Mouse (Mus musculus) forebrain, embryonic 14.5 days (tissue): ENCODE results near the gene Slc22a20. TPM values are rescaled to one million over a fixed set of nuclear protein-coding genes. Genes with fewer than 3 reads are reported as not detected.

Experiments used
- ATAC-seq: fragments of 200-750 bp; cut with Nextera tagmentation; 2 replicates; pipeline ENCODE4 v1.8.0; 2017; ENCODE audit warnings: mild to moderate bottlenecking, moderate library complexity
- DNase-seq: peaks from one replicate; pipeline ENCODE4 v3.0.0-alpha.2; 2015; ENCODE audit warnings: low spot score
- H3K27ac ChIP-seq: fragments of 300-500 bp; sonication (generic); 2 replicates; pipeline ENCODE4 v1.5.1; 2014; ENCODE audit warnings: low read depth, mild to moderate bottlenecking, control low read depth, low read length, moderate library complexity
- H3K27me3 ChIP-seq: fragments of 300-500 bp; sonication (generic); replicated peaks from 2 replicates; pipeline ENCODE4 v1.6.1; 2014; ENCODE audit warnings: low read length, control low read depth, mixed read lengths; ENCODE audit not compliant: control insufficient read depth, insufficient read depth
- H3K36me3 ChIP-seq: fragments of 300-500 bp; sonication (generic); 2 replicates; pipeline ENCODE4 v1.6.1; 2014; ENCODE audit warnings: low read length, control low read depth; ENCODE audit not compliant: control insufficient read depth, insufficient read depth
- H3K4me1 ChIP-seq: fragments of 300-500 bp; sonication (generic); 2 replicates; pipeline ENCODE4 v1.6.1; 2014; ENCODE audit warnings: antibody characterized with exemption, low read length, control low read depth; ENCODE audit not compliant: control insufficient read depth, insufficient read depth
- H3K4me2 ChIP-seq: fragments of 300-500 bp; sonication (generic); 2 replicates; pipeline ENCODE4 v1.6.1; 2014; ENCODE audit warnings: mild to moderate bottlenecking, control low read depth, low read length
- H3K4me3 ChIP-seq: fragments of 300-500 bp; sonication (generic); 2 replicates; pipeline ENCODE4 v1.5.1; 2014; ENCODE audit warnings: low read depth, low read length, control low read depth
- H3K9ac ChIP-seq: fragments of 300-500 bp; sonication (generic); 2 replicates; pipeline ENCODE4 v1.6.1; 2014; ENCODE audit warnings: mild to moderate bottlenecking, low read length, control low read depth, moderate library complexity
- H3K9me3 ChIP-seq: fragments of 300-500 bp; sonication (generic); replicated peaks from 2 replicates; pipeline ENCODE4 v1.6.1; 2016; ENCODE audit warnings: low read length, control low read depth, mixed read lengths; ENCODE audit not compliant: control insufficient read depth
- whole genome bisulfite sequencing: fragments of 180-500 bp; shearing (Covaris S2); extraction: QIAGEN DNeasy Blood & Tissue Kit; methylation state at CpG from one replicate; pipeline ENCODE4 v1.1.7; 2014; 5-methylcytosine and 5-hydroxymethylcytosine counted together
- polyA plus RNA-seq: library from polyadenylated mRNA; unstranded; fragments of >200 nt; fragmentation: Nextera tagmentation; extraction: Ambion mirVana; gene quantifications from 2 replicates; pipeline ENCODE4 v1.2.1, GENCODE M21; 2014

Slc22a20 gene
- polyA plus RNA-seq: not detected in 2 replicates

- H3K9ac ChIP-seq: no peak within 1 kb of the TSS
- no peak within 1 kb of the TSS for H3K4me3 ChIP-seq
- H3K4me2 ChIP-seq: no peak within 1 kb of the TSS
- DNase-seq (no peak), ATAC-seq (no peak)
- no peaks in the 10 kb centered on the region for H3K36me3 ChIP-seq
- no peaks in the 10 kb centered on the region for H3K9me3 ChIP-seq
- 58% methylated on average over 4 of the region's 4 CpGs for WGBS
- H3K27ac ChIP-seq: no peak within 1 kb of the TSS
- H3K27me3 ChIP-seq: no peaks in the 10 kb centered on the region
- peaks cover 4% of the 10 kb centered on the region; the same call in 1 of the 2 replicates for H3K4me1 ChIP-seq
Measured at GRCm38 (mm10) chr19:5986043-5986442, at the start of gene Slc22a20. TSS of gene Slc22a20 (minus strand) at chr19:5986143.

- Histone ChIP-seq H3K27me3 (no peaks in the 10 kb centered on the region), H3K9me3 (no peaks in the 10 kb centered on the region), H3K9ac (no peak overlapping the region), H3K4me1 (no peaks in the 10 kb centered on the region), H3K4me3 (no peak overlapping the region), H3K36me3 (no peaks in the 10 kb centered on the region), H3K4me2 (no peak overlapping the region), H3K27ac (no peak overlapping the region)
- WGBS: 74% methylated on average over 14 of the region's 14 CpGs
- DNase-seq (no peak), ATAC-seq (no peak)
Measured at GRCm38 (mm10) chr19:6030520-6031280, 44.8 kb upstream of the Slc22a20 start.

- Histone ChIP-seq H3K9me3 (no peaks in the 10 kb centered on the region), H3K4me1 (no peaks in the 10 kb centered on the region), H3K4me2 (no peak overlapping the region), H3K4me3 (no peak overlapping the region), H3K27me3 (no peaks in the 10 kb centered on the region), H3K36me3 (no peaks in the 10 kb centered on the region), H3K27ac (no peak overlapping the region), H3K9ac (no peak overlapping the region)
- DNase-seq (no peak), ATAC-seq (no peak)
- WGBS: 80% methylated on average over 9 of the region's 9 CpGs
Measured at GRCm38 (mm10) chr19:6029426-6029825, 43.5 kb upstream of the Slc22a20 start.

- Histone ChIP-seq H3K4me1 (no peaks in the 10 kb centered on the region), H3K27ac (no peak overlapping the region), H3K27me3 (no peaks in the 10 kb centered on the region), H3K4me2 (no peak overlapping the region), H3K36me3 (no peaks in the 10 kb centered on the region), H3K9ac (no peak overlapping the region), H3K9me3 (no peaks in the 10 kb centered on the region), H3K4me3 (no peak overlapping the region)
- ATAC-seq: no peak
- WGBS: 91% methylated on average over 6 of the region's 6 CpGs
- DNase-seq: no peak
Measured at GRCm38 (mm10) chr19:6028991-6029390, 43.0 kb upstream of the Slc22a20 start.

GRCm38 (mm10) chr19:6023930-6024329 lies 38.0 kb upstream of the Slc22a20 start:
- Histone ChIP-seq H3K9ac (no peak overlapping the region), H3K36me3 (no peaks in the 10 kb centered on the region), H3K4me1 (no peaks in the 10 kb centered on the region), H3K27ac (no peak overlapping the region), H3K4me2 (no peak overlapping the region), H3K27me3 (no peaks in the 10 kb centered on the region), H3K4me3 (no peak overlapping the region), H3K9me3 (no peaks in the 10 kb centered on the region)
- no peak for ATAC-seq
- DNase-seq: no peak
- 86% methylated on average over 7 of the region's 7 CpGs for WGBS

GRCm38 (mm10) chr19:6023059-6023458 lies 37.1 kb upstream of the Slc22a20 start:
- no peak overlapping the region for H3K27ac ChIP-seq
- WGBS: 65% methylated on average over 8 of the region's 8 CpGs
- ATAC-seq: no peak

GRCm38 (mm10) chr19:6020276-6020675 lies 34.3 kb upstream of the Slc22a20 start:
- Histone ChIP-seq H3K27ac (no peak overlapping the region), H3K4me2 (no peak overlapping the region), H3K9ac (no peak overlapping the region), H3K27me3 (peaks cover 12% of the 10 kb centered on the region), H3K4me3 (no peak overlapping the region), H3K36me3 (no peaks in the 10 kb centered on the region), H3K4me1 (no peaks in the 10 kb centered on the region; the same call in 1 of the 2 replicates), H3K9me3 (no peaks in the 10 kb centered on the region)
- WGBS: 50% methylated on average over 3 of the region's 3 CpGs
- no peak for DNase-seq
- ATAC-seq: no peak

More at GRCm38 (mm10) chr19:6023059-6023458, 37.1 kb upstream of the Slc22a20 start:
- H3K4me3 ChIP-seq: no peak overlapping the region
- DNase-seq: no peak
- no peaks in the 10 kb centered on the region for H3K36me3 ChIP-seq
- H3K9ac ChIP-seq: no peak overlapping the region
- H3K9me3 ChIP-seq: no peaks in the 10 kb centered on the region
- H3K4me1 ChIP-seq: no peaks in the 10 kb centered on the region
- H3K4me2 ChIP-seq: no peak overlapping the region
- no peaks in the 10 kb centered on the region for H3K27me3 ChIP-seq

- Histone ChIP-seq H3K9me3 (no peaks in the 10 kb centered on the region), H3K9ac (no peak overlapping the region), H3K27ac (no peak overlapping the region), H3K4me1 (no peaks in the 10 kb centered on the region; the same call in 1 of the 2 replicates), H3K4me3 (no peak overlapping the region), H3K36me3 (no peaks in the 10 kb centered on the region), H3K4me2 (no peak overlapping the region), H3K27me3 (peaks cover 12% of the 10 kb centered on the region)
- ATAC-seq (no peak), DNase-seq (peak; percentile 89)
- WGBS: 30% methylated on average over 15 of the region's 15 CpGs
Measured at GRCm38 (mm10) chr19:6018142-6019089, 32.5 kb upstream of the Slc22a20 start.
